Mouse (Mus musculus): ENCODE data around the gene Hoxb9. TPM values are rescaled to one million over a fixed set of nuclear protein-coding genes. Genes with fewer than 3 reads are reported as not detected.

The Hoxb9 gene
- polyA plus RNA-seq, 1 experiment from 2014 or later: 1.2 TPM

DNA sequence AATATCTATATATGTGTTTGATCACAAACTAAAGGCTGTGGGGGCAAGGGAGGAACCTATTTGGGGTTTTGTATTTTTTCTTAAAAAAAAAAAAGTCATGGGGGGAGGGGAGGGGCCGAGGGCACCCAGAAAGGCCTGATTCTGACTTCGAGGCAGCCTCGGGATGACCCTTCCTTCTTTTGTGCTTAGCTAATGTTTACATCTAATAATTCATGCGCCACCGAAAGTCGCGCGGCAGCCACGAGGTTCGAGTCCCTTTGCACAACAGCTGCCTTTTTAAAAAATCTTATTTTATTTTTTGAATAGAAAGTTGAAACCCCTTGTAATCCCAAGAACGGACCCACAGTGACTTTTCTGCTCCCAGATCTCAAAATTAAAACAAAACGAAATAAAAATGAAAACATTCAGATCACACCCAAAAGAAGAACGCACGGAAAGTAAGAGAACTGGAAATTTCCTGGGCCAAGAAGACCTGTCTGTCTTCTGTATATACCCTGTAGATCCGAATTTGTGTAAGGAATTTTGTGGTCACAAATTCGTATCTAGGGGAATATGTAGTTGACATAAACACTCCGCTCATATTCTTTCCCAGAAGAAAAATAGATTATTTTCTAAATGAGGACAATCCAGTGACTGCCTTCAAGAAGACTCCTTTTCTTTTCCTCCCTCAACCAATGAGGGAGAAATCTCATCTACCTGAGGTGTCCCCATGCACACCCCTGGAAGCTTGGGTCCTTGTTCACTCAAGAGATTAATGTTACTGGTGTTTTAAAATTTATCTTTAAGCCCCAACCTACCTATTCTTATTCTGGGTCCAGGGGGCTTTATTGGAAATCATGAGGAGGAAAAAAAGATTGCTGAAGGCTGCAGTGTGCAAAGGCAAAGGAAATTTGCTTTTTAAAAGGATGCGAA is 45.7 kb downstream of the Hoxb9 start:
- WGBS: 16% methylated on average over 18 of the region's 18 CpGs
- Histone ChIP-seq H3K36me3 (ENCODE audit: control insufficient read depth, insufficient read depth, low read length) (no peaks in the 10 kb centered on the region), H3K4me3 (ENCODE audit: low read length) (peak overlapping the region; percentile 69), H3K4me2 (ENCODE audit: low read depth, low read length) (peak overlapping the region; percentile 79), H3K4me1 (ENCODE audit: control insufficient read depth, insufficient read depth, low read length) (peaks cover 16% of the 10 kb centered on the region; the same call in 1 of the 2 replicates), H3K9me3 (ENCODE audit: control insufficient read depth, low read length) (no peaks in the 10 kb centered on the region), H3K27me3 (replicated peaks; ENCODE audit: control insufficient read depth, insufficient read depth, low read length) (no peaks in the 10 kb centered on the region), H3K9ac (ENCODE audit: low read depth, low read length) (peak overlapping the region; percentile 87), H3K27ac (ENCODE audit: low read length) (peak overlapping the region; percentile 93; the same call in 1 of the 2 replicates)
- no peak for ATAC-seq

GRCm38 (mm10) chr11:96317608-96318367 is 46.5 kb downstream of the Hoxb9 start, which contains the start of gene Hoxb4:
Hoxb4 (plus strand) TSS chr11:96318267.
- Histone ChIP-seq H3K9me3 (ENCODE audit: control insufficient read depth, low read length) (no peaks in the 10 kb centered on the region), H3K36me3 (ENCODE audit: control insufficient read depth, insufficient read depth, low read length) (no peaks in the 10 kb centered on the region), H3K4me3 (ENCODE audit: low read length) (peak within 1 kb of the TSS; percentile 69), H3K27ac (ENCODE audit: low read length) (peak within 1 kb of the TSS; percentile 97), H3K4me1 (ENCODE audit: control insufficient read depth, insufficient read depth, low read length) (peaks cover 16% of the 10 kb centered on the region; the same call in 1 of the 2 replicates), H3K9ac (ENCODE audit: low read depth, low read length) (peak within 1 kb of the TSS; percentile 87), H3K27me3 (replicated peaks; ENCODE audit: control insufficient read depth, insufficient read depth, low read length) (no peaks in the 10 kb centered on the region), H3K4me2 (ENCODE audit: low read depth, low read length) (peak within 1 kb of the TSS; percentile 79)
- ATAC-seq: peak; percentile 15
- WGBS: 11% methylated on average over 28 of the region's 28 CpGs

DNA sequence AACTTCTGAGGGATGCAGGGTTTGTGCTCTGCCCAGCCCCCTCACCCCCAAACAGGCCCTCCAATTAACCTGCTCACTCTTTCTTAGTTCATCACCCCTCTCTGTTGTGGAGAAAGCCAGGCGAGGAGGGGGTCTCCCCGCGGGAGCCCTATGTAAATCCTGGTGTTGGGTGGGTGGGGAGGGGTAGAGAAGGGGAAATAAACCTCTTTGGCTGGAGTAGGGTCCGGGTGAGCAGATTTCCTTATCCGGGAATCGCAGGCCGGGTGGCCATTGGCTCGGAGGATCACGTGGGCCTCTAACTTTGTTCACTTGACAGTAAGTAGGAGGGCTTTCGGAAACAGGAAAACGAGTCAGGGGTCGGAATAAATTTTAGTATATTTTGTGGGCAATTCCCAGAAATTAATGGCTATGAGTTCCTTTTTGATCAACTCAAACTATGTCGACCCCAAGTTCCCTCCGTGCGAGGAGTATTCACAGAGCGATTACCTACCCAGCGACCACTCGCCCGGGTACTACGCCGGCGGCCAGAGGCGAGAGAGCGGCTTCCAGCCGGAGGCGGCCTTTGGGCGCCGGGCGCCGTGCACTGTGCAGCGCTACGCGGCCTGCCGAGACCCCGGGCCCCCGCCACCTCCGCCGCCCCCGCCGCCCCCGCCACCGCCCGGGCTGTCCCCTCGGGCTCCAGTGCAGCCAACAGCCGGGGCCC is 47.3 kb downstream of the Hoxb9 start:
- peaks cover 13% of the 10 kb centered on the region; the same call in 1 of the 2 replicates for H3K4me1 ChIP-seq (ENCODE audit: control insufficient read depth, insufficient read depth, low read length)
- H3K4me3 ChIP-seq (ENCODE audit: low read length): peak overlapping the region; percentile 69
- peak overlapping the region; percentile 87 for H3K9ac ChIP-seq (ENCODE audit: low read depth, low read length)
- H3K36me3 ChIP-seq (ENCODE audit: control insufficient read depth, insufficient read depth, low read length): no peaks in the 10 kb centered on the region
- ATAC-seq: peak; percentile 79
- under 1% methylated on average over 40 of the region's 45 CpGs for WGBS
- peak overlapping the region; percentile 97 for H3K27ac ChIP-seq (ENCODE audit: low read length)
- H3K4me2 ChIP-seq (ENCODE audit: low read depth, low read length): peak overlapping the region; percentile 79
- no peaks in the 10 kb centered on the region for H3K9me3 ChIP-seq (ENCODE audit: control insufficient read depth, low read length)
- H3K27me3 ChIP-seq (replicated peaks; ENCODE audit: control insufficient read depth, insufficient read depth, low read length): no peaks in the 10 kb centered on the region

- peak; percentile 49 for ATAC-seq
- Histone ChIP-seq H3K9ac (ENCODE audit: low read depth, low read length) (peak overlapping the region; percentile 87), H3K36me3 (ENCODE audit: control insufficient read depth, insufficient read depth, low read length) (no peaks in the 10 kb centered on the region), H3K27ac (ENCODE audit: low read length) (peak overlapping the region; percentile 97), H3K4me1 (ENCODE audit: control insufficient read depth, insufficient read depth, low read length) (peaks cover 12% of the 10 kb centered on the region; the same call in 1 of the 2 replicates), H3K27me3 (replicated peaks; ENCODE audit: control insufficient read depth, insufficient read depth, low read length) (no peaks in the 10 kb centered on the region), H3K4me2 (ENCODE audit: low read depth, low read length) (peak overlapping the region; percentile 79), H3K9me3 (ENCODE audit: control insufficient read depth, low read length) (no peaks in the 10 kb centered on the region), H3K4me3 (ENCODE audit: low read length) (peak overlapping the region; percentile 69)
- 0% methylated on average over 34 of the region's 34 CpGs for WGBS
These were observed 48.0 kb downstream of the Hoxb9 start for GRCm38 (mm10) chr11:96319071-96319902.

DNA sequence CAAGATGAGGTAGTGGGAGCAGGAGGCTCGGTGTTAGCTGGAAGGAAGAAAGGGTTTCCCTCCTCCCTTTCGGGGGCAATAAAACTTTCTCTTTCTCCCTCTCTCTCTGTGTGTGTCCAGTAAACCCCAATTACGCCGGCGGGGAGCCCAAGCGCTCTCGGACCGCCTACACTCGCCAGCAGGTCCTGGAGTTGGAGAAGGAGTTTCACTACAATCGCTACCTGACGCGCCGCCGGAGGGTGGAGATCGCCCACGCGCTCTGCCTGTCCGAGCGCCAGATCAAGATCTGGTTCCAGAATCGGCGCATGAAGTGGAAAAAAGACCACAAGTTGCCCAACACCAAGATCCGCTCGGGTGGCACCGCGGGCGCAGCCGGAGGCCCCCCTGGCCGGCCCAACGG is 48.7 kb downstream of the Hoxb9 start:
- ATAC-seq: peak; percentile 11; the same call in 1 of the 2 replicates
- peaks cover 12% of the 10 kb centered on the region; the same call in 1 of the 2 replicates for H3K4me1 ChIP-seq (ENCODE audit: control insufficient read depth, insufficient read depth, low read length)
- under 1% methylated on average over 29 of the region's 29 CpGs for WGBS

DNA sequence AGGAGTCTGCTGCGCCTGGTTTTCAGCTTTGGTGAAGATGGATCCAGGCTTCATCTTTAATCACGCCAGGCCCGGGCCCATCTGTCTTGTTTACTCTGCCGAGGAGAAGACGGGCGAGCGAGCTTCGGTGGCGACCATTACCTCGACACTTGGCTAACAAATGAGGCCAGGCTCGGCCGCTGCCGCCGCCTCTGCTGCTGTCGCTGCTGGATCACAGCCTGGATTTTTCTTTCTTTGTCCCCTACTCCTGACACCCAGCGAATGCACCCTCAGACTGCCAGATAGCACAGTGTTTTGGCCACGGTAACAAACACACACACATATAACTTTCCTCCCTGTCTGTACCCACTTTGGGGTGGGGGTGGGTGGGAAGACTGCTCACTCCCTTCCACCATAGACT is 49.4 kb downstream of the Hoxb9 start:
- Histone ChIP-seq H3K9ac (ENCODE audit: low read depth, low read length) (peak overlapping the region; percentile 87), H3K36me3 (ENCODE audit: control insufficient read depth, insufficient read depth, low read length) (no peaks in the 10 kb centered on the region), H3K4me3 (ENCODE audit: low read length) (peak overlapping the region; percentile 44), H3K4me2 (ENCODE audit: low read depth, low read length) (peak overlapping the region; percentile 79), H3K27me3 (replicated peaks; ENCODE audit: control insufficient read depth, insufficient read depth, low read length) (no peaks in the 10 kb centered on the region), H3K27ac (ENCODE audit: low read length) (peak overlapping the region; percentile 42), H3K9me3 (ENCODE audit: control insufficient read depth, low read length) (no peaks in the 10 kb centered on the region), H3K4me1 (ENCODE audit: control insufficient read depth, insufficient read depth, low read length) (peaks cover 12% of the 10 kb centered on the region; the same call in 1 of the 2 replicates)
- ATAC-seq: no peak
- WGBS: 18% methylated on average over 17 of the region's 17 CpGs

More for the DNA sequence above, 48.7 kb downstream of the Hoxb9 start:
- H3K27me3 ChIP-seq (replicated peaks; ENCODE audit: control insufficient read depth, insufficient read depth, low read length): no peaks in the 10 kb centered on the region
- H3K9me3 ChIP-seq (ENCODE audit: control insufficient read depth, low read length): no peaks in the 10 kb centered on the region
- H3K4me2 ChIP-seq (ENCODE audit: low read depth, low read length): peak overlapping the region; percentile 79
- peak overlapping the region; percentile 87 for H3K9ac ChIP-seq (ENCODE audit: low read depth, low read length)
- peak overlapping the region; percentile 69 for H3K4me3 ChIP-seq (ENCODE audit: low read length)
- H3K36me3 ChIP-seq (ENCODE audit: control insufficient read depth, insufficient read depth, low read length): no peaks in the 10 kb centered on the region
- peak overlapping the region; percentile 97 for H3K27ac ChIP-seq (ENCODE audit: low read length)

DNA sequence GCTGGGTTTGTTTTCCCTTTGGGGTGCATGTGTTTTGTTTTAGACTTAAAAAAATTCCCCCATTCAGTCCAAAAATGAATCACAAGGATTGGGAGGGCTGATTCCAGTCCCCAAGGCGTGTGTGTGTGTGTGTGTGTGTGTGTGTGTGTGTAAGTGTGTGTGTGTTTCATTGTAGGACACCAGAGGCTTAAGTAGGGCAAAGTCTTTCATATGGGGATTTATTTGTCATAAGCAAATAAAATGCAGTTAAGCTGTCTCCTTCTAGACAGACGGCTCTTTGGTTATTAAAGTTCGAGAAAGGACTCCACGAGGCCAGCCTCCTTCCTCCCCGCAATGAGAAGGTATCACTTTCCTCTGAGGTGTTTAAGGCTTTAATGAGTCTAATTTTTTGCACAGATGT is 50.6 kb downstream of the Hoxb9 start:
- Histone ChIP-seq H3K4me1 (ENCODE audit: control insufficient read depth, insufficient read depth, low read length) (peaks cover 7% of the 10 kb centered on the region; the same call in 1 of the 2 replicates), H3K27ac (ENCODE audit: low read length) (peak overlapping the region; percentile 88), H3K27me3 (replicated peaks; ENCODE audit: control insufficient read depth, insufficient read depth, low read length) (no peaks in the 10 kb centered on the region), H3K9ac (ENCODE audit: low read depth, low read length) (peak overlapping the region; percentile 57), H3K4me2 (ENCODE audit: low read depth, low read length) (peak overlapping the region; percentile 79), H3K4me3 (ENCODE audit: low read length) (peak overlapping the region; percentile 15), H3K9me3 (ENCODE audit: control insufficient read depth, low read length) (no peaks in the 10 kb centered on the region), H3K36me3 (ENCODE audit: control insufficient read depth, insufficient read depth, low read length) (no peaks in the 10 kb centered on the region)
- WGBS: 26% methylated on average over 5 of the region's 5 CpGs
- no peak for ATAC-seq

- peak overlapping the region; percentile 88 for H3K27ac ChIP-seq (ENCODE audit: low read length)
- no peaks in the 10 kb centered on the region for H3K9me3 ChIP-seq (ENCODE audit: control insufficient read depth, low read length)
- ATAC-seq: no peak
- H3K4me1 ChIP-seq (ENCODE audit: control insufficient read depth, insufficient read depth, low read length): peaks cover 13% of the 10 kb centered on the region; the same call in 1 of the 2 replicates
- no peaks in the 10 kb centered on the region for H3K36me3 ChIP-seq (ENCODE audit: control insufficient read depth, insufficient read depth, low read length)
- WGBS: 29% methylated on average over 6 of the region's 6 CpGs
- peak overlapping the region; percentile 57 for H3K9ac ChIP-seq (ENCODE audit: low read depth, low read length)
- H3K4me3 ChIP-seq (ENCODE audit: low read length): peak overlapping the region; percentile 15
- no peaks in the 10 kb centered on the region for H3K27me3 ChIP-seq (replicated peaks; ENCODE audit: control insufficient read depth, insufficient read depth, low read length)
- H3K4me2 ChIP-seq (ENCODE audit: low read depth, low read length): peak overlapping the region; percentile 79
These were observed 51.5 kb downstream of the Hoxb9 start for GRCm38 (mm10) chr11:96322738-96323137.

Data from intestine, embryonic 16.5 days (tissue).